Mouse (Mus musculus) natural killer cell, adult 2 months (primary cell): ENCODE measurements around the gene Stx8.

Source experiments
- DNase-seq, 2 experiments: peaks; one replicate each; pipeline ENCODE4 v3.0.0; 2022; ENCODE audit warnings: low spot score in 2 of 2

The Stx8 gene

DNA sequence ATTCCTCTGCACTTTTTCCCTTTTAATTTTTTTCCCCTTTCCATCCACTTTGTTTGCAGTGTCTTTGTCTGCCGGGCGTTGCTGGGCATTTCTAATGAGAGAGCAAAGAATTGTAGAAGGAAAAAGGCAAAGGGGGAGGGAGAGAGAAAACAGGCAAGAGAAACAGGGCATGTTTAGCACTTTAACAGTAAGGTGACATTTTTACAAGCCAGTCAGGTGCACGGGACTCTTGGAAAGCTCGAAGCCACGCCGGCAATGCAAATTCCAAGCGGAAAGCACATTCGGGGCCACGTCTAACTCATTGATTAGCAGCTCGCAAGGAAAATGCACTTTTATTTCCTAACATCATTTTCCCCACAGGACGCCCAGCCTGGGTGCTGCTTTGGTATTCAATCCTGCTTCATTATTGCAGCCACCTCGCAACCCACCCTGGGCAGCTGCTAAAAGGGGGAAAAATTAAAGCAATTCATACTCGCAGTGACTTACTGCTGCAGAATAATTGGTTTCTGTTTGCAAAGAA is 179.1 kb downstream of the Stx8 start:
- no peak for DNase-seq

DNA sequence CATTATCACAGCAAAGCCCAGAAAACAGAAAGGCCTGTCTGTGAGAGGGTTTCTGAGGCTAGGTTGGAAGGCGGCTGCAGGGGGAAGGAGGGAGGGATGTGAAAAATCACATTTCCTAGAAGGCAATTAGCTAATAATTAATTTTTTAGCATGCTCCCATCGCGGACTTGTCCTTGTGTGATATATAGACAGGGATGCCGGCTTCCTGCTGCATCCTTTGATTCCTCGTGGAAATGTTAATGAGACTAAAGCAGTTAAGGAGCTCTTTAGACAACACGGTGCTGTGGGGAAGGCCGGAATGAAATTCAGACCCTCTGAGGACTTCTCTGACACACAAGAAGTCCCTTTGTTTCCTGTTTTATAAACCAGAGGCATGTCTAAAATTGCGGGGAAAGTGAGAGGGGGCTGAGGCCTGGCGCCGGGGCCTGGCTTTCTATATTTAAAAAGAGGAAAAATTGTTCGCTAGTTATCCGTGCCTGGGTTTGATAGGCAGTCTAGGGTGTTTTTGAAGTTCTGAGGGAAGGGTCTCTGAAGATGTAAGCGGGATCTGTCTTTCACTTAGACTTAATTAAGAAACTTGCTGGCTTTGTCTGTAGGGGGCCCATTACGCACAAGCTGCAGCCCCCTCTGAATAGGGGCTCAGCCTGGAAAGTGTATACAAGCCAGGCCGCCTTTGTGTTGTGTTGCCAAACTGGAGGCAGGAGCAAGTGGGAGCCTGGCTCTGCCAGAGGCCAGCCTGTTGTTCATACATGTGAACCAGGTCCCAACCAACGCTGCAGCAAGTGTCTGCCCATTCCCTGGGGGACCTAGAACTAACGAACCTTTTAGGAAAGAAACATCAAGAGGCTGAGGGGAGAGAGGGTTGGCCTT is 179.8 kb downstream of the Stx8 start:
- DNase-seq, result no peak

DNA sequence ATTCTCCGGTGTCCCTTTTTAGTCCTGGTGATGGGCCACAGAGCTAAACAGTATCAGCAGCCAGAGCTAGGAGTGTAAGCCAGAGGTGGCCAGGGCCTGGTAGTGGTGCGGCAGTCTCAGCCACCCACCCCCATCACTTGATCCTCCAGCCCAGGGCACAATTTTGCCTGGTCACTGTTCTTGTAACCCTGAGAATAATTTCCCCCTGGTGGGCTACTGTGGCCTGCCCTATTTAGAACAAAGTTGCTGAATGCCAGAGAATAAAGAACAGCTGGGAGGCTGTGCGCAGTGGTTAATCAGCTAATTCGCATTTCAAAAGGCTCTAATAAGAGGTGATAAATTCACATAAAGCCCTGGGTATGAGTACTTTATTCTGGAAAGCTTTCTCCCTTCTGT is 180.5 kb downstream of the Stx8 start:
- no peak for DNase-seq

DNA sequence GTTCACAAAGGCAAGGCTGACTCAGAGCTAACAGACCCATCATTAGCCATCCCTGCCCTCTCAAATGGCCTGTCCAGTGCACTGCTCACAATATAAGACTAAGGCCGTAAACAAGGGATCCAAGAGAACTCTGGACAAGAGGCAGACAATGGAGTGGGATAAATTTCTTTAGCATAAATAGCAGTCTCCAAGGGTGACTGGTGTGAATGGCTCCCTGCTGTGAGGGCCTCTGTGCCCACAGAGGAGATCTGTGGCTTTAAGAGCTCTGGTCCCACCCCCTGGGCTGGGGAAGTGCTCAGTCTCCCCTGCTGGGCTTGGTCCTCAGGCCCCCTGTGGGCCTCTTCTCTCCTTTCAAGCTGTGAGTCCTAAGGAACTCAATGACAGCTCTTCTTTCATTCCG is 184.9 kb downstream of the Stx8 start:
- DNase-seq, result no peak

DNA sequence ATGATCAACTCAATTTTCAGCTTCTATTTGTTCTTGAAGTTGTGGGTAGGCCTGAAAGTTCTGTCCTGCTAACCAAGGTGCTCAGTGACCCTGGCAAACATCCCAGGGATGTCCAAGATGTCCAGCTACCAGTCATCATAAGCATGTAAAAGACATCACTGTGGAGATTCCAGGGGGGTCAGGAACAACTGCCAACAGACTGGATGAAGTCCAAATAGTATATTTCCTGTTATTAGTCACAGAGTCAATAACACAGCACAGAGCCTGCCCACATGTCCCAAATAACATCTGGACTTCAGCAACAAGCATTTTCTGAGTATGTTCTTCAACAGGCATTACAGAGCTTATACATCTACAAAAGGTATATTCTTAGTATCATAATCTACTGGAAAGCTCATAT is 189.8 kb downstream of the Stx8 start:
- DNase-seq, result no peak

DNA sequence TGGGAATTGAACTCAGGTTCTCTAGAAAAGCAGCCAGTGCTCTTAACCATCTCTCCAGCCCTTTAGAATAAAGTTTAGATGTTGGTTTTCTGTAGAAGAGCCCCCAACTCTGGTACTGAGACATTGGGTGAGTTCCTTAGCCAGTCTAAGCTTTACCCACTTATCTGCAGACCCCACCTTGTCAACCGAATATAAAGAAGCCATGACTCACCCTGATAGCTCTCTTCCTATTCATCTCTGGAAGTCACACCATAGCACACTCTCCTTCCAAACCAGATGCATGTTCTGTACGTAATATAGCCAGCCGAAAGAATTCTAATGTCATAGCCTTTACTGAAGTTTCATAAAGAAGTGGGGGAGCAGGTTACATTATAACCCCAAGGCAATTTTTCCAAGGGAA is 192.2 kb downstream of the Stx8 start:
- no peak for DNase-seq

DNA sequence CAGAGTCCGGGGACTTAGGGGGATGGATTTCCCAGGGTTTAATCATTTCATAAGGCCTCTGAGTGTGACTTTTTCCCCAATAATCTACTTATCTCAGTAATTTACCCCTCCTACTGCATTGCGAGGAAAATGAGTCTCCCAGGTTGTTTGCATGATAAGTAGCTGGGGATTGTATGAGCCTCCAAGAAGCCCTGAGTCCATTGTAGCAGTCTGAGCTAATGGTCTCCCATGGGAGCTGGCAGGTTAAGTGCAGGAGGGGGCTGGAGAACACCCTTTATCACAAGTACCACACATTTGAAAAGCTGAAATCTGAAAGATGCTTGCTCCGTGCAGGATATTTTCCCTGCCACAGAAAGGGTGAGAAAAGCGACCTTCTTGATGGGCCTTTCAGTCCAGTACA is 193.9 kb downstream of the Stx8 start:
- DNase-seq, result no peak

DNA sequence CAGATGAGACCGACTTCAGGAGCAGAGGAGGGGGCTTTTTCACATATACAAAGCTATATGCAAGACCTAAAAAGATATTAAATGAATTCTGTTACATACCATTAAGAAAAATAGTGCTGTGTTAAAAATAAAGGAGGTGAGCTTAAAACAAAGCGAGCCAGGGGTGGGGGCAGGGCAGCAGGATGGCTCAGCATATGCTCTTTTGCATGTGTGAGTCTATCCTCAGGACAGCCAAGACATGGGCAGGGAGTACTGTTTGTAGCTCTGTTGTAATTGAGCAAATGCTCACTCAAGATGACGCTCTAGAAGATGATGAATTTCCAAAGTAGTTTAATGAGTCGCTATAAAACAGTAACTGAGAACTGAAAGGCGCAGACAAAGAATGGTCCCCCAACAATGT is 198.4 kb downstream of the Stx8 start:
- no peak for DNase-seq

DNA sequence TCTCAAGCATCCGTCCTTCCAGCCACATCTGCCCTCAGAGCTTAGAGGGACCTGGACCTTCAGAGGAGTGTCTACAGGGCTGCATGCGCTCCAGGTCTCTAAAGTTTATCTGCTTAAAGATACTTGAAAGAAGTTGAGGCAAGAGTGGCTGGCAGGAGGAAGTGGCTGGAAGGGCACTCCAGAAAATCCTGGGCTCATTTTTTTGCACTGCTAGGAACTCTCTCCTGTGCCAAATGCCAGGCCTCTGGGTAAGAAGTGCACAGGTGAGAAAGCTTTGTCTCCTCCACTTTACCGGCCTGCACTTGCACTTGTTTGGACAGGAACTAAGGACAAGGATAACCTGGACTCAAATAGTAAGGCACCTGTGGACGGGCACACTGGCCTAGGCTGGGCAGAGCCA is 202.4 kb downstream of the Stx8 start:
- DNase-seq, result no peak

DNA sequence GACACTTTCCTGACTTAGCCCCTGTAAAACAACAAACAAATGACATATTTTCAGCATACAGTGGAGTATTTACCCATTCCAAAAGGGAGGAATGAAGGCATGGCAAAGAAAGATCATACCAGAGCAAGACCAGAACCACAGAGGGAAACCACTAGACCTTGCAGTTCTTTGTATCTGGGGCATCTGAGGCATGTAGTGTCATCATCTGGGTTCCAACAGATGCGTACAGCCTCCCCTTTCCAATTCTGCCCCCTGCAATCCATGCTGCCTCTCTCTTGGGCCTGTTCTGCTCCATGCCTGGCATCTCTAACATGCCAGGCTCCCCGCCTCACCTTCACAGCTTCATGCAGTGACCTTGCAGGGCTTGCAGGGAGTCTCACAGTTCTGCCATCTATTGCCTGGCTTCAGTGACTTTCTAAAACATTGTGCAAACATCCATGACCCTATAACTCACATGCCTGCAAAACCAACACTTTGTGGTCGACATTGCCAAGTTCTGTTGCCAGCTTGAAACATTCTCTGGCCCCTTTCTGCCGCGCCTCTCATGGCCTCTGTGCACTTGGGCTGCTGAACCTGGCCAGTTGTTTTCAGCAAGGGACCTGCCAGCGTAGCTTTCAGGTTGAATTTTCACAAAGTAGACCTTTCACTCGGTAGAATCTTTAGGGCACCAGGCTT is 206.1 kb downstream of the Stx8 start:
- no peak for DNase-seq

DNA sequence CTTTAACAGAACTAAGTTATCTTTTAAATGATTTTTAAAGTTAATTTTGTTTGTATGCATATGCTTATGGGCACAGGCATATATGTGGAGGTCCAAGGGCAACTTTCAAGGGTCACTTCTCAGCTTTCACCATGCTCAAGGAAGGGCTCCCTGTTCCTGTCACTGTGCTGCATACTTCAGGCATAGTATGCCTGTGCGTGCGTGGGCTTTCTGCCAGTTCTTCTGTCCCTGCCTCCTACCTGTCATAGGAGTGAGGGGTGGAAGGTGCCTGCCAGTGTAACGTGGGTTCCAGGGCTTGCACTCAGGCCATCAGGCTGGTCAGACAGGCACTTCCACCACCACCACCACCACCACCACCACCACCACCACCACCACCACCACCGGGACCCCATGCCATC is 206.7 kb downstream of the Stx8 start:
- no peak for DNase-seq

DNA sequence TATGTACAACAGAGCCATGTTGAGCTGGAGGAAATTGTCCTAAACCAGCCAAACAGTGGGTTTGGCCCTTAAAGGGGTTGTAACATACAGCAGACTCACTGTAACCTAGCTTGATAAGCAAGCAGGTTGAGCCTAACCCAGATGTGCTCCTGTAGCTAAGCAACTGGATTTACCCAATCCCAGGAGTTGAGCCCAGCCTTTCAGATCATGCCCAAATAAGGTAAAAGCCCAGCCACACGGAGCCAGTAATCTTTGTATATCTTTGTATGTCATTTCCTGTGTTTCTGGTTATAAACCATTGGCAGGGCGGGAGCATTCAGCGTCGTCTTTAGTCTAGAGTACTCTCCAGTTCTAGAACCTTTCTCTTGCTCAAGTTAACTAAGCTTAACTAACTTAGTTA is 210.6 kb downstream of the Stx8 start:
- peak in 1 of 2 experiments; percentile 32 for DNase-seq

DNA sequence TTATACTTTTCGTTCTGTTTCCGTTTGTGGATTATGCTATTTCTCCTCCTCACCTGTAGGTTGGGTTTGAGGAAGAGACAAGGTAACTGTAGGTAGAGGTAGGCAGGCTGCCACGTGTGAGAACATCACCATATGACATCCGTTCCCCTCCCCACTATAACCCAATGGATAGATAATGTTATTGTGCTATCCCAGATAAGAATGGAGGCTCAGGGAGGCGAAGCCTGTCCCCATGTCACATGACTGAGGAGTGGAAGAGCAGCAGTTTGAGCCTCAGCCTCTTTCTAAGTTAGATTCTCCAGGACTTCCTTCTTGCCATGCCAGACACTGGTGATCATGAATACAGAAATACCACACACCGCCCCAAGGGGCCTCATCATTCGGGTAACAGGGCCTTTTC is 211.4 kb downstream of the Stx8 start:
- DNase-seq, result no peak

DNA sequence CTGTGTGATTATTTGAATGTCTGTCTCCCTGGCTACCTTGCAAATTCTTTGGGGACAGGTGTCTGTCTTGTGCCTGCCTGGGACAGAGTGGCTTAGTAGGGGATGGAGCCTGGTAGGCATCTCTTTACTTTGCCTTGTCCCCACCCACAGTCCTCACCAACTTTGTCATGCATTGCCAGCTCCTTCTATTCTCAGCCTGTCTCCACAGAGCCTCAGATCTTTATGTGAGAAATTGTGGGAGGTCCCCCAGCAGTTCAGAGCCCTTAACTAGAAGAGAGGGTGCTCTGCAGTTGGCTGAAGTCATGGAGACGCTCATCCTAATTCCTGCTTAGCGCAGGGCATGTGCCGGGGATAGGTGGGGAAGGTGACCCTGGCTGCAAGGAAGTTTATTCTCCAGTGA is 219.7 kb downstream of the Stx8 start:
- no peak for DNase-seq

DNA sequence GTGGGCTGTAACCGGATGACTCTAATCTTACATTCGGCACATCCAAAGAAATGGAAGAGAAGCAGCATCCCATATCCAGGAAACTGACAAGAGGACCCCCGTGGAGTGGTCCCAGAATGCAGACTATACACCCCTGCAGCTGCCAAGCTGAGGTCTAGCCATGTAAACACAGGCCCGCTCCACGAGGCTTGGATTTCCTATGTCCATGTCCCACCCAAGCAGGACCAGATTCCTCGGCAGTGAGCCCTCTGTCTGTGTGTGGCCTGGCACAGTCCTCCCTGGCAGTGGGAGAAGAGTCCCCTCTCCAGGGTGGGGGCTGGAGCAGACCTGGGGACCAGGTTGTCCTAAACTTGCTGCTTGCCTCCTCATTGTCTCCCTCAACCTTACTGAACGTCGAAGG is 221.2 kb downstream of the Stx8 start:
- DNase-seq, result no peak

DNA sequence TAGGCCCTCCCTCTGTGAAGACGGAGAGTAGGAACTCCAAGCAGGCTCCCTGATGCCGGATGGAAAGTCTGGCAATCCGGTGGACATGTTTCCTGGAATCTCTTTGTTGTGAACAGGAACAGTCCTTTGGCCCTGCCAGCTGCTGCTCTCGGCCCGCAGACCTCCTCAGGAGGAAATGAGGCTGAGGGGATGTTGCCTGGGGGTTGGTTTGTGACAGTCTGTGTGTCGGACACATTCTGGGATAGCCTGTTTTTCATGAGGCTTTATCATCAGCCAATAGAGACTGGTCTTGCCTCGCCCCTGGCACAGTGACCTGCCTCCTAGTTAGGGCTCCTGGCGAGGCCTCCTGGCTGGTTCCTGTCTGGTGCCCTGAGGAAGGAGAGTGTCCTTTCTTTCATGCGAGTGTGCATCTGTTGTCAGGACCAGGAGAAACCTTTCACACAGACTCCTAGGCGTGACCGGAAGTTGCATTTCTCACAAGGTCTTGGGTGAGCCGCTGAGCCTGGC is 222.8 kb downstream of the Stx8 start:
- DNase-seq, result no peak

DNA sequence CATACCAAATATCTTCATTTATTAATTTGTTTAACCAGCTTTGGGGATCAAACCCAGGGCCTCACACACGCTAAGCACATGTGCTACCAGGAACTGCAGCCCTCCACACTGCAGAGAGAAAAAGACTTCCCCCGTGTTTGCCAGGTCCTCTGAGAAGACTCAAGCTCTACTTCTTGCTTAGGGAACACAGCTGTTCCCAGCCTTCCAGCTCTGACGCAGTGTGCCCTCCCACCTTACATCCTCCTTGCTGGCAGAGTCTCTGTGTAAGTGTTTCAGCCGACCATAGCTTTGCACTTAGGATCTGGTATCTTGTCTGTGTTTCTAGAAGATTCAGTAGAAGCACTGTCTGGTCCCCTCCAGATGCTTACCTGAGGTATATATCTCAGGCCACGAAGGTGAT is 224.9 kb downstream of the Stx8 start:
- DNase-seq, result no peak

DNA sequence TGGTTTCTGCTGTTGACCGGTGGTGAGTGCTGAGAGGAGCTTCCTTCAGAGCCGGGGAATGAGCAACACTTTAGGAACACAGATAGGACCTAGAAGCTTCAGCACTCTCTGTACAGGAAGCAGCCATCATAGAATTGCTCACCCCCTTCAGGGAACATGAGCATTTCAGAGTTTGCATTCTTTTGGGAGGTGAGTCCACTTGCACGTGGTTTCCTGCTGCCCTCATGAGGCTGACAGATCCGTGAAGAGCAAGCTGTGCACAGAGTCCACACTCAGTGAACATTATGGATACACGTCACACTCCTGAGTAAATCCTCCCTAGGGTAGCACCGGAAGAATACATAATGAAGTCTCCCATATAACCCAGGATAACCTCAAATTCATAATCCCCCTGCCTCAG is 229.2 kb downstream of the Stx8 start:
- DNase-seq, result no peak

DNA sequence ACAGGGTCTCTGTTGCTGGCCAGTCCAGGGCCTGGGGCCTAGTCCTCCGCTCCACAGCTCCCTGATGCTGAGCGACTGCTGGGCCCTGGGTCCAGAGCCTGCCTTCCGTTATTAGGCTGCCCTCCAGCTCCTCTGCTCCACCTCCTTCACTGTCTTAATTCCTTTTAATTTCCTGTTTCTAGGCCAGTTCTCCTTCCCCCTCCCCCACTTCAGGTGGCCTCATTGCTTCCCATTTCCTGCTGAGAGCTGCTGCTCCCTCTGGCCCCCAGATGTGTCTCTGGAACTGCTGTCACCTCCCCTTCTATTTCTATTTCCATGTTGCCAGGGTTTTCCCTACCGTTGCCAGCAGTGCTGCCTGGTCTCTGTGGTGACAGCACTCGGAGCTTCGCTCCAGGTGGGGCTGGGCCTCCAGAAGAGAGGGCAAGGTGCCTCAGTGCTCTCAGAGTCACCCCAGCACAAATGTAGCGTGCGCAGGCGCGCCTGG is 229.7 kb downstream of the Stx8 start:
- no peak for DNase-seq

DNA sequence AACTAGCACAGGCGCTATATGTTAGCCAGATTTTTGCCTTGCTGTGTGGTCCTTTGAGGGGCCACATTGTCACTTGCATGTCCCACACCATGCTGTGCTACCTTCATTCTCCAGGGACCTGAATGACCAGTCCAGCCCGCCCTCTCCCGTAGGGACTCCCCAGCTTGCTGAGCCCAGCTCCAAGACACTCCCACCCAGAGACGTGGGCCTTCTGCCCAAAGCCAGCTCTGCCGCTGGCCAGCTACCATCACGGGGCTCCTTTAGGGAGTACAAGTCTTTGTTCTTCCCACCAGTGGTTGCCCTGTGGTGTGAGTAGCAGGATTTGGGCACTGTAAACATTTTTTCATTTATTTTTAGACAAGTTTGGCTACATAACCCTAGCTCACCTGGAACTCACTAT is 230.6 kb downstream of the Stx8 start:
- DNase-seq, result no peak

DNA sequence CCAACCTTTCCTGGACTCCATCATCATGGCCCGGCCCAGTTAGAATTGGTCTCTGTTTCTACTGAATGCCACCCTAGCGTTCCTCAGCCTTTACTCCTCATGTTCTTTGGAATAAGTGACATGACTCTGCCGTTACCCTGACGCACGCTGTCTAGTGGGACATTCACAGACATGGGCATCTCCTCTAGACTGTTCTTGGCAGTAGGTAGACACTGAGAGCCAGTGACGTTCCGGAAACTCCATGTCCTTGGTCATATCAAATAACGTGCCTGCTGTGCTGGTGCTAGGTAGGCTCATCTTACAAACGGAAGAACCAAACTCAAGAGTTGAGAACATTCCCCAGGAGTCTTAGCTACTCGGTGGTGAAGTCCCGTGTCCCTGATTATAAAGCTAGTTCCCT is 231.5 kb downstream of the Stx8 start:
- DNase-seq, result no peak

DNA sequence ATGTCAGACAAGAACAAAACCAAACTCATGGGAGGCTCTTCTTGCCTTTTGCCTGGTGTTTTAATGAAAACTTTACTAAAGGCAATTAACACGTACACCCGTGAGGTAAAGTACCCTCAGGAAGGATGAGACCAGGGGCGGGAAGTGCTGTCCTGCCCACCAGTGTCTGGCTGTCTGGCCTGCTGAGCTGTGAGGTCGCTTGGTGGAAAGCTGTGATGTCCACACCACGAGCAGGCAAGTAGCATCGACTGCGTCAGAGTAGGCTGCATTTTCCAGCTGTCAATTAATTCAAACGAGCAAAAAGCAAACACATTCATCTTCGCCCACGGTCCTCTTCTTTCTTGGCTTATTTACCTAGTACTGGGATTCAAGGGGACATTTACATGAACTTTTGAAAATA is 232.7 kb downstream of the Stx8 start:
- peak; percentile 62 to 70 for DNase-seq

DNA sequence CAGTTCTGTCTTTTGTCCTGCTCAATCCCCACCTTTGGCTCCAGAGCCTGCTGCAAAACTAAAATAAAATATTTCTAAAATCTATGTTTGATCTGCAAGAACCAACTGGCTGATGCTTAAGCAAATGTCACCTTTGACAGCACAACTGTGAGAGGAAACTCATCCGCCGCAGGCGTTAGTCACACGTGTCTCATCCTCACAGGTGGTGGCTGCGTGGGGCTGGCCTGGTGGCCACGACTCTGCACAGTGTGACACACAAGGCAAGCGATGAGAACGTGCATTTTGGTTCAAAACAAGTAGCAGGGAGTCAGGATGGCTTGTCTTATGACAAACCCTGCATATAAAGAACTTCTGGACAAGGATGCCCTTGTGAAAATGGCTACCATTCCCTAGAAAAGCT is 233.1 kb downstream of the Stx8 start:
- peak; percentile 75 to 83 for DNase-seq
